Comparison of ENCODE assay signal across 23 mouse cellular contexts in genomic region chr11:36557316-36557715, GRCm38 (mm10).
DNase-seq lines count a peak whose midpoint lies in the region; ATAC-seq lines count a peak whose summit lies in the region.
"Had no signal": no experiment of that assay in that cellular context is flagged by ENCODE, and none has a peak within 500 bp of the region (broad histone marks: within the 10 kb centered on the region; RNA-seq: fewer than 3 reads in every experiment).

No protein-coding gene starts in this region.

- peak; percentile 28 to 36 for DNase-seq in layer of hippocampus, postnatal 10 days (ENCODE audit: low spot score in 2 of 2)
- DNase-seq in layer of hippocampus, adult 18-20 months (ENCODE audit: low spot score in 2 of 2) = no peak
- DNase-seq in cerebellum, adult 18-20 months = peak; percentile 73 to 84
- DNase-seq in cerebellum, postnatal 25 days = peak; percentile 77 to 83
- no peak for DNase-seq in forebrain, embryonic 10.5 days (ENCODE audit: extremely low spot score, low spot score)
- no peak for DNase-seq in urinary bladder, adult 2 months (ENCODE audit: low spot score)
- DNase-seq: adrenal gland, adult 8-10 months; kidney, adult 8-10 months; kidney, postnatal 14 days; layer of hippocampus, adult 9-11 months; thymus, adult 18-20 months; thymus, postnatal 4 days had no signal

- peaks cover 18% of the 10 kb centered on the region for H3K4me1 ChIP-seq in forebrain, embryonic 10.5 days
- H3K4me1 ChIP-seq: heart, embryonic 10.5 days; limb, embryonic 15.5 days; liver, embryonic 15.5 days; neural tube, embryonic 15.5 days; stomach, embryonic 15.5 days had no signal

- H3K4me3 ChIP-seq in forebrain, embryonic 10.5 days = no peak overlapping the region
- H3K4me3 ChIP-seq: embryonic facial prominence, embryonic 10.5 days; forebrain, embryonic 13.5 days; heart, embryonic 10.5 days; hindbrain, embryonic 12.5 days; limb, embryonic 15.5 days; liver, embryonic 15.5 days; midbrain, embryonic 12.5 days; neural tube, embryonic 15.5 days; stomach, embryonic 15.5 days had no signal

- ATAC-seq in cerebellum, adult (ENCODE audit: insufficient number of reproducible peaks, low FRiP score, low TSS enrichment) = peak; percentile 97
- ATAC-seq: forebrain, embryonic 13.5 days; lung, postnatal 0 days had no signal

- no peaks in the 10 kb centered on the region for H3K9me3 ChIP-seq in forebrain, embryonic 10.5 days
- H3K9me3 ChIP-seq: embryonic facial prominence, embryonic 10.5 days; forebrain, embryonic 13.5 days; heart, embryonic 10.5 days; hindbrain, embryonic 12.5 days; limb, embryonic 15.5 days; liver, embryonic 15.5 days; midbrain, embryonic 12.5 days; neural tube, embryonic 15.5 days; stomach, embryonic 15.5 days had no signal

- H3K27ac ChIP-seq in forebrain, embryonic 10.5 days = no peak overlapping the region
- H3K27ac ChIP-seq: embryonic facial prominence, embryonic 10.5 days; forebrain, embryonic 13.5 days; heart, embryonic 10.5 days; hindbrain, embryonic 12.5 days; limb, embryonic 15.5 days; liver, embryonic 15.5 days; midbrain, embryonic 12.5 days; neural tube, embryonic 15.5 days; stomach, embryonic 15.5 days had no signal

- WGBS in forebrain, embryonic 10.5 days = 90% methylated on average over 6 of the region's 6 CpGs

- H3K27me3 ChIP-seq in forebrain, embryonic 10.5 days (ENCODE audit: poor library complexity, severe bottlenecking) = no peaks in the 10 kb centered on the region
- H3K27me3 ChIP-seq: forebrain, embryonic 13.5 days; hindbrain, embryonic 12.5 days; limb, embryonic 15.5 days; liver, embryonic 15.5 days; midbrain, embryonic 12.5 days; neural tube, embryonic 15.5 days; stomach, embryonic 15.5 days had no signal

- H3K36me3 ChIP-seq in forebrain, embryonic 10.5 days (replicated peaks) = no peaks in the 10 kb centered on the region
- H3K36me3 ChIP-seq: embryonic facial prominence, embryonic 10.5 days; heart, embryonic 10.5 days; hindbrain, embryonic 12.5 days; limb, embryonic 15.5 days; liver, embryonic 15.5 days; midbrain, embryonic 12.5 days; neural tube, embryonic 15.5 days; stomach, embryonic 15.5 days had no signal

Comparison
In these comparisons a context has a peak if more than half of its experiments do, and no peak if none do; other contexts are left out.
1. DNase-seq: peak in layer of hippocampus, postnatal 10 days (2 of 2), cerebellum, adult 18-20 months (2 of 2) and cerebellum, postnatal 25 days (2 of 2); none in layer of hippocampus, adult 18-20 months (0 of 2), forebrain, embryonic 10.5 days (single experiment) and urinary bladder, adult 2 months (single experiment).